Mouse (Mus musculus) layer of hippocampus, adult 11-12 months (tissue): Measurements from ENCODE around the gene Ttc34.
A peak's percentile ranks its signal among the peaks of the same experiment; 100 is the strongest.

Source experiments
- DNase-seq: peaks from one replicate; pipeline ENCODE4 v3.0.0; 2022; ENCODE audit warnings: low spot score

Ttc34 gene

GRCm38 (mm10) chr4:154897676-154898465 lies 60.6 kb downstream of the Ttc34 start:
- DNase-seq, result no peak

GRCm38 (mm10) chr4:154898506-154899446 lies 61.5 kb downstream of the Ttc34 start, which contains the start of gene Fam213b:
TSS of gene Fam213b (minus strand) at chr4:154899135.
- DNase-seq, result peak; percentile 82

- no peak for DNase-seq
Observed at GRCm38 (mm10) chr4:154902371-154902770, 65.1 kb downstream of the Ttc34 start.

- peak; percentile 87 for DNase-seq
Observed at GRCm38 (mm10) chr4:154904185-154905071, 67.2 kb downstream of the Ttc34 start.

GRCm38 (mm10) chr4:154907833-154908232 lies 70.6 kb downstream of the Ttc34 start:
- DNase-seq, result peak; percentile 74

- no peak for DNase-seq
Observed at GRCm38 (mm10) chr4:154908490-154908889, 71.2 kb downstream of the Ttc34 start.

GRCm38 (mm10) chr4:154910606-154911522 lies 73.6 kb downstream of the Ttc34 start:
- DNase-seq, result peak; percentile 44

GRCm38 (mm10) chr4:154911644-154912043 lies 74.4 kb downstream of the Ttc34 start:
- no peak for DNase-seq

- no peak for DNase-seq
Observed at GRCm38 (mm10) chr4:154913845-154914244, 76.6 kb downstream of the Ttc34 start.

GRCm38 (mm10) chr4:154914252-154914651 lies 77.0 kb downstream of the Ttc34 start:
- DNase-seq, result no peak

- no peak for DNase-seq
Observed at GRCm38 (mm10) chr4:154914707-154915106, 77.4 kb downstream of the Ttc34 start.

GRCm38 (mm10) chr4:154915286-154915685 lies 78.0 kb downstream of the Ttc34 start:
- no peak for DNase-seq

- no peak for DNase-seq
Observed at GRCm38 (mm10) chr4:154916662-154917061, 79.4 kb downstream of the Ttc34 start.
